Mouse (Mus musculus) Patski (cell line): ENCODE measurements around the gene Pelp1. TPM values are rescaled to one million over a fixed set of nuclear protein-coding genes. Genes with fewer than 3 reads are reported as not detected.

Source experiments
- ATAC-seq: fragments of 100-300 bp; one replicate; pipeline ENCODE4 v1.8.0; 2021
- CTCF ChIA-PET: fragments of 350-600 bp; sonication (Branson Sonifier 250); formaldehyde crosslinking; loops from one replicate; lab custom pipeline; 2022; ENCODE audit warnings: inconsistent platforms; lab: Charles Lee
- POLR2A ChIA-PET: fragments of 350-600 bp; sonication (Branson Sonifier 250); formaldehyde crosslinking; loops from one replicate; lab custom pipeline; 2022; ENCODE audit warnings: antibody characterized with exemption, inconsistent platforms; lab: Charles Lee
- DNase-seq: peaks from one replicate; pipeline ENCODE4 v3.0.0-alpha.2; 2011; ENCODE audit warnings: low read depth, low spot score
- H3K27me3 ChIP-seq: fragments of 371-371 bp; one replicate; pipeline ENCODE4 v1.5.1; 2021
- CTCF ChIP-seq: fragments of 100-300 bp; IDR thresholded peaks from one replicate; pipeline ENCODE4 v1.5.1; 2021
- in situ Hi-C: fragments of 300-500 bp; cut with MboI; formaldehyde crosslinking; loops from 3 replicates; pipeline ENCODE4 v1.11.1; 2018; ENCODE audit warnings: low pct_unique_long_range_greater_than_20kb, mixed read lengths
- polyA plus RNA-seq: library from polyadenylated mRNA; unstranded; gene quantifications from one replicate; pipeline ENCODE4 v1.2.3, GENCODE M21; 2021

Pelp1 gene
- polyA plus RNA-seq, 1 experiment from 2014 or later: 31.0 TPM

GRCm38 (mm10) chr11:70345546-70345945 lies 64.3 kb downstream of the Pelp1 start:
- DNase-seq (no peak), ATAC-seq (no peak)
- CTCF ChIA-PET: no interaction called here
- in situ Hi-C loops: no loop called here
- TF ChIP-seq CTCF: no peak
- H3K27me3 ChIP-seq: peaks cover 63% of the 10 kb centered on the region
- POLR2A ChIA-PET: no interaction called here

GRCm38 (mm10) chr11:70345061-70345460 lies 64.8 kb downstream of the Pelp1 start:
- no peak for DNase-seq
- ChIA-PET POLR2A (no interaction called here), CTCF (interaction anchor here (0.7 kb wide), 1 partner anchor 115 kb away, joined by 3 read pairs; no protein-coding TSS in a partner anchor)
- no peak for TF ChIP-seq CTCF
- no peak for ATAC-seq
- peaks cover 58% of the 10 kb centered on the region for H3K27me3 ChIP-seq
- in situ Hi-C loops: no loop called here

Other genes with a start within 250 kb of the Pelp1 start
- gene Slc16a11, start 197.3 kb downstream of the Pelp1 start, polyA plus RNA-seq: 1.9 TPM
- gene Slc16a13, start 189.0 kb downstream of the Pelp1 start, polyA plus RNA-seq: 12.2 TPM
- not detected for gene Bcl6b, start 180.2 kb downstream of the Pelp1 start, polyA plus RNA-seq
- gene 0610010K14Rik, start 172.1 kb downstream of the Pelp1 start, polyA plus RNA-seq: 50.1 TPM
- gene Gm21988, start 170.2 kb downstream of the Pelp1 start, polyA plus RNA-seq: 4.3 TPM
- 145 TPM for gene Rnasek, start 170.2 kb downstream of the Pelp1 start, polyA plus RNA-seq
- 0.03 TPM for gene Alox12, start 154.7 kb downstream of the Pelp1 start, polyA plus RNA-seq
- gene Alox12e, start 87.4 kb downstream of the Pelp1 start, polyA plus RNA-seq: not detected
- gene Alox15, start 58.0 kb downstream of the Pelp1 start, polyA plus RNA-seq: not detected
- gene Arrb2, start 22.6 kb upstream of the Pelp1 start, polyA plus RNA-seq: 22.5 TPM
- gene Med11, start 41.9 kb upstream of the Pelp1 start, polyA plus RNA-seq: 41.3 TPM
- gene Zmynd15, start 49.4 kb upstream of the Pelp1 start, polyA plus RNA-seq: 3.5 TPM
- gene Cxcl16, start 50.0 kb upstream of the Pelp1 start, polyA plus RNA-seq: 32.7 TPM
- gene Tm4sf5, start 95.2 kb upstream of the Pelp1 start, polyA plus RNA-seq: 0.41 TPM
- gene Vmo1, start 104.6 kb upstream of the Pelp1 start, polyA plus RNA-seq: not detected
- gene Gltpd2, start 109.2 kb upstream of the Pelp1 start, polyA plus RNA-seq: not detected
- 323 TPM for gene Psmb6, start 115.3 kb upstream of the Pelp1 start, polyA plus RNA-seq
- gene Gm40193, start 122.9 kb upstream of the Pelp1 start, polyA plus RNA-seq: not detected
- 13.8 TPM for gene Pld2, start 130.0 kb upstream of the Pelp1 start, polyA plus RNA-seq
- gene Mink1, start 152.8 kb upstream of the Pelp1 start, polyA plus RNA-seq: 63.2 TPM
- not detected for gene 4930544D05Rik, start 205.8 kb upstream of the Pelp1 start, polyA plus RNA-seq
- gene Chrne, start 209.2 kb upstream of the Pelp1 start, polyA plus RNA-seq: not detected
- gene Gp1ba, start 229.1 kb upstream of the Pelp1 start, polyA plus RNA-seq: 0.39 TPM
- gene Rnf167, start 237.2 kb upstream of the Pelp1 start, polyA plus RNA-seq: 37.0 TPM
- gene Slc25a11, start 237.4 kb upstream of the Pelp1 start, polyA plus RNA-seq: 152 TPM
- 1,032 TPM for gene Pfn1, start 244.6 kb upstream of the Pelp1 start, polyA plus RNA-seq
- gene Eno3, start 247.2 kb upstream of the Pelp1 start, polyA plus RNA-seq: 16.2 TPM